ENCODE assay signal across 10 mouse cellular contexts in the genomic region with DNA sequence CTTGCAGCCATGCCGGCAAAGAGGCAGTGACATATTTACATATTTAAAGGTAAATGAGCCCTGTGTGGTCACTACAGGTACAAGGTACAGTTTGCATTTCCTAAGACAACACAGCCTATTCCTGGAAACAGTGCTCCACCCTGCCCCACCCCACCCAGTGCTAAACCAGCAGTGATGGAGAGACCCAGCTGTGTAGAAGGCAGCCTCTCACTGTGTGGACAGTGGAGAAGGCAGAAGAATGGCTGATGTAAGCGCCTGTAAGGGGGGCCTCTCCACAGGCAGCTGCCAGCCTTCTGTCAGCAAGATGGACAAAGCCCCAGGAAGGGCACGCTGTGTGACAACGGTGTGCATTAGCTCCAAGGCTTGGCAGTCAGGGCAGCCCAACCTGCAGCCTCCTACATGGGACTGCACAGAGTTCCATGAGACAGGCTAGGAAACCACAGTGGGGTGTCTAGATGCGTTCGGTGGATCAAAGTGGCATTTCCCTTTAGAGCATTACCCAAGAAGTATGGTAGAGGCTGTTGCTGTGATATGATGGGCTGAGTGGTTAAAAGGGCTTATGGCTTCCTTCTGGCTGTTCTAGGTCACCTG.
DNase-seq lines count a peak whose midpoint lies in the region; ATAC-seq and TF ChIP-seq lines count a peak whose summit lies in the region.
"Had no signal": no experiment of that assay in that cellular context is flagged by ENCODE, and none has a peak within 500 bp of the region (broad histone marks: within the 10 kb centered on the region; RNA-seq: fewer than 3 reads in every experiment).

No protein-coding gene starts in this region.

- no peaks in the 10 kb centered on the region for H3K36me3 ChIP-seq in neural tube, embryonic 13.5 days
- H3K36me3 ChIP-seq in neural tube, embryonic 15.5 days: no peaks in the 10 kb centered on the region
- H3K36me3 ChIP-seq in intestine, postnatal 0 days (ENCODE audit: control insufficient read depth, insufficient read depth): no peaks in the 10 kb centered on the region
- H3K36me3 ChIP-seq: heart, embryonic 10.5 days; liver, embryonic 15.5 days had no signal

- H3K4me1 ChIP-seq in neural tube, embryonic 13.5 days (replicated peaks): 0 out of 2 replicates have a peak, but pooled peaks cover 5% of the 10 kb centered on the region
- H3K4me1 ChIP-seq in neural tube, embryonic 15.5 days: peaks cover 11% of the 10 kb centered on the region; the same call in 1 of the 2 replicates
- no peaks in the 10 kb centered on the region for H3K4me1 ChIP-seq in intestine, postnatal 0 days (replicated peaks; ENCODE audit: control insufficient read depth, insufficient read depth, low read length)
- H3K4me1 ChIP-seq: heart, embryonic 10.5 days; liver, embryonic 15.5 days had no signal

- H3K27ac ChIP-seq in neural tube, embryonic 13.5 days (replicated peaks): no peak overlapping the region
- no peak overlapping the region for H3K27ac ChIP-seq in neural tube, embryonic 15.5 days (replicated peaks)
- no peak overlapping the region for H3K27ac ChIP-seq in intestine, postnatal 0 days (ENCODE audit: low read depth, low read length)
- H3K27ac ChIP-seq: heart, embryonic 10.5 days; liver, embryonic 15.5 days had no signal

- peak; percentile 24 to 36 for DNase-seq in cerebellum, postnatal 10 days
- no peak for DNase-seq in cerebellum, adult 9-10 months
- peak; percentile 68 for DNase-seq in yolk sac, embryonic 10.5 days (ENCODE audit: low spot score)
- no peak for DNase-seq in layer of hippocampus, postnatal 14 days (ENCODE audit: low spot score in 2 of 2)
- no peak for DNase-seq in cerebellum, postnatal 36 days

- no peaks in the 10 kb centered on the region for H3K9me3 ChIP-seq in neural tube, embryonic 13.5 days
- no peaks in the 10 kb centered on the region for H3K9me3 ChIP-seq in neural tube, embryonic 15.5 days (replicated peaks)
- H3K9me3 ChIP-seq in intestine, postnatal 0 days (ENCODE audit: control insufficient read depth): no peaks in the 10 kb centered on the region
- H3K9me3 ChIP-seq: heart, embryonic 10.5 days; liver, embryonic 15.5 days had no signal

- no peaks in the 10 kb centered on the region; the same call in 1 of the 2 replicates for H3K27me3 ChIP-seq in neural tube, embryonic 13.5 days
- H3K27me3 ChIP-seq in neural tube, embryonic 15.5 days (replicated peaks): no peaks in the 10 kb centered on the region; the same call in 1 of the 2 replicates
- no peaks in the 10 kb centered on the region for H3K27me3 ChIP-seq in intestine, postnatal 0 days (replicated peaks; ENCODE audit: control insufficient read depth, insufficient read depth, low read length)
- H3K27me3 ChIP-seq: liver, embryonic 15.5 days had no signal

- ATAC-seq in neural tube, embryonic 13.5 days (ENCODE audit: low read depth): peak; percentile 36; the same call in 1 of the 2 replicates
- no peak; the same call in 1 of the 2 replicates for ATAC-seq in neural tube, embryonic 15.5 days (ENCODE audit: low FRiP score)
- peak; percentile 45; the same call in 1 of the 2 replicates for ATAC-seq in intestine, postnatal 0 days

- no peak for TF ChIP-seq CTCF in intestine, postnatal 0 days (IDR thresholded peaks at IDR 0.05; ENCODE audit: low read depth)

- H3K4me2 ChIP-seq in neural tube, embryonic 13.5 days: no peak overlapping the region
- no peak overlapping the region for H3K4me2 ChIP-seq in neural tube, embryonic 15.5 days
- no peak overlapping the region for H3K4me2 ChIP-seq in intestine, postnatal 0 days (replicated peaks; ENCODE audit: low read depth)
- H3K4me2 ChIP-seq: liver, embryonic 15.5 days had no signal

- H3K9ac ChIP-seq in neural tube, embryonic 13.5 days: no peak overlapping the region
- no peak overlapping the region for H3K9ac ChIP-seq in neural tube, embryonic 15.5 days (replicated peaks)
- H3K9ac ChIP-seq in intestine, postnatal 0 days (ENCODE audit: low read depth, low read length): no peak overlapping the region
- H3K9ac ChIP-seq: liver, embryonic 15.5 days had no signal

- WGBS in neural tube, embryonic 13.5 days: 57% methylated on average over 6 of the region's 6 CpGs
- 58% methylated on average over 6 of the region's 6 CpGs for WGBS in neural tube, embryonic 15.5 days
- 75% methylated on average over 6 of the region's 6 CpGs for WGBS in intestine, postnatal 0 days

- no peak overlapping the region for H3K4me3 ChIP-seq in neural tube, embryonic 13.5 days
- no peak overlapping the region for H3K4me3 ChIP-seq in neural tube, embryonic 15.5 days (replicated peaks)
- no peak overlapping the region for H3K4me3 ChIP-seq in intestine, postnatal 0 days (ENCODE audit: low read depth, low read length)
- H3K4me3 ChIP-seq: heart, embryonic 10.5 days; liver, embryonic 15.5 days had no signal

Comparison
In these comparisons a context has a peak if more than half of its experiments do, and no peak if none do; other contexts are left out.
1. DNase-seq: peak in cerebellum, postnatal 10 days (2 of 2) and yolk sac, embryonic 10.5 days (single experiment); none in cerebellum, adult 9-10 months (single experiment), layer of hippocampus, postnatal 14 days (0 of 2) and cerebellum, postnatal 36 days (0 of 2).